Mouse (Mus musculus) spleen, adult 2 months (tissue): Measurements from ENCODE around the gene Hexa.

ENCODE experiments used
- CTCF ChIP-seq: fragments of 200-500 bp; IDR thresholded peaks from 2 replicates; pipeline ENCODE4 v1.5.1; 2011; ENCODE audit warnings: mild to moderate bottlenecking, inconsistent platforms; ENCODE audit not compliant: insufficient read depth, insufficient read length, insufficient replicate concordance; ENCODE audit errors: extremely low read depth
- POLR2A ChIP-seq: fragments of 200-500 bp; IDR thresholded peaks from 2 replicates; pipeline ENCODE4 v1.6.1; 2011; ENCODE audit warnings: low read depth, low read length, inconsistent platforms

- TF ChIP-seq CTCF: no peak
- no peak for TF ChIP-seq POLR2A
These were observed 31.2 kb upstream of the Hexa start for GRCm38 (mm10) chr9:59508146-59508545.
